Mouse (Mus musculus): ENCODE results near the gene Omd. TPM values are rescaled to one million over a fixed set of nuclear protein-coding genes. Genes with fewer than 3 reads are reported as not detected.
"Not testable (repeated sequence)": the region's sequence is repeated elsewhere in the genome, so short reads cannot be mapped to it uniquely, and the experiment has no call there.

The Omd gene
- polyA plus RNA-seq, 1 experiment from 2014 or later: 0.54 TPM

GRCm38 (mm10) chr13:49560886-49561285 lies 21.4 kb upstream of the Omd start:
- no peak for ATAC-seq (ENCODE audit: low FRiP score, low read depth)
- no peaks in the 10 kb centered on the region for H3K27me3 ChIP-seq
- no peak overlapping the region for H3K4me2 ChIP-seq
- H3K27ac ChIP-seq (replicated peaks): no peak overlapping the region
- H3K4me3 ChIP-seq: no peak overlapping the region
- H3K9ac ChIP-seq: no peak overlapping the region
- H3K36me3 ChIP-seq: no peaks in the 10 kb centered on the region
- H3K4me1 ChIP-seq (replicated peaks): no peaks in the 10 kb centered on the region
- WGBS: 69% methylated on average over 2 of the region's 2 CpGs
- no peaks in the 10 kb centered on the region for H3K9me3 ChIP-seq

GRCm38 (mm10) chr13:49564347-49564746 lies 17.9 kb upstream of the Omd start:
- Histone ChIP-seq H3K36me3 (no peaks in the 10 kb centered on the region), H3K9ac (no peak overlapping the region), H3K27ac (replicated peaks) (no peak overlapping the region), H3K4me1 (replicated peaks) (no peaks in the 10 kb centered on the region), H3K4me3 (no peak overlapping the region), H3K4me2 (no peak overlapping the region), H3K9me3 (no peaks in the 10 kb centered on the region), H3K27me3 (no peaks in the 10 kb centered on the region)
- no peak for ATAC-seq (ENCODE audit: low FRiP score, low read depth)
- 88% methylated on average over 1 of the region's 1 CpGs for WGBS

- H3K4me1 ChIP-seq (replicated peaks): no peaks in the 10 kb centered on the region
- no peak overlapping the region for H3K4me2 ChIP-seq
- H3K36me3 ChIP-seq: no peaks in the 10 kb centered on the region
- H3K27ac ChIP-seq (replicated peaks): no peak overlapping the region
- no peak overlapping the region for H3K4me3 ChIP-seq
- no peaks in the 10 kb centered on the region for H3K9me3 ChIP-seq
- 81% methylated on average over 3 of the region's 3 CpGs for WGBS
- no peaks in the 10 kb centered on the region for H3K27me3 ChIP-seq
- ATAC-seq (ENCODE audit: low FRiP score, low read depth): no peak
- H3K9ac ChIP-seq: no peak overlapping the region
These were observed 11.9 kb upstream of the Omd start for GRCm38 (mm10) chr13:49570371-49570770.

GRCm38 (mm10) chr13:49571418-49571817 lies 10.8 kb upstream of the Omd start:
- no peaks in the 10 kb centered on the region for H3K36me3 ChIP-seq
- no peak overlapping the region for H3K9ac ChIP-seq
- 89% methylated on average over 2 of the region's 2 CpGs for WGBS
- H3K27ac ChIP-seq (replicated peaks): no peak overlapping the region
- H3K9me3 ChIP-seq: no peaks in the 10 kb centered on the region
- H3K27me3 ChIP-seq: no peaks in the 10 kb centered on the region
- H3K4me2 ChIP-seq: no peak overlapping the region
- H3K4me3 ChIP-seq: no peak overlapping the region
- ATAC-seq (ENCODE audit: low FRiP score, low read depth): no peak
- H3K4me1 ChIP-seq (replicated peaks): no peaks in the 10 kb centered on the region

GRCm38 (mm10) chr13:49583859-49584258 lies 1.6 kb downstream of the Omd start:
- Histone ChIP-seq H3K4me1 (replicated peaks) (no peaks in the 10 kb centered on the region), H3K4me3 (no peak overlapping the region)
- ATAC-seq (ENCODE audit: low FRiP score, low read depth): no peak

GRCm38 (mm10) chr13:49584307-49585005 lies 2.2 kb downstream of the Omd start:
- Histone ChIP-seq H3K27me3 (no peaks in the 10 kb centered on the region), H3K4me1 (replicated peaks) (no peaks in the 10 kb centered on the region), H3K9ac (no peak overlapping the region), H3K4me2 (no peak overlapping the region), H3K27ac (replicated peaks) (no peak overlapping the region), H3K9me3 (no peaks in the 10 kb centered on the region), H3K4me3 (no peak overlapping the region), H3K36me3 (no peaks in the 10 kb centered on the region)
- 80% methylated on average over 8 of the region's 8 CpGs for WGBS
- no peak for ATAC-seq (ENCODE audit: low FRiP score, low read depth)

More at GRCm38 (mm10) chr13:49583859-49584258, 1.6 kb downstream of the Omd start:
- Histone ChIP-seq H3K4me2 (no peak overlapping the region), H3K9ac (no peak overlapping the region), H3K27ac (replicated peaks) (no peak overlapping the region), H3K27me3 (no peaks in the 10 kb centered on the region), H3K36me3 (no peaks in the 10 kb centered on the region), H3K9me3 (no peaks in the 10 kb centered on the region)

- H3K4me2 ChIP-seq: no peak overlapping the region
- WGBS: 94% methylated on average over 6 of the region's 6 CpGs
These were observed 3.8 kb downstream of the Omd start for GRCm38 (mm10) chr13:49586062-49586461.

GRCm38 (mm10) chr13:49602541-49602940 lies 20.3 kb downstream of the Omd start:
- not testable (repeated sequence) for H3K4me3 ChIP-seq; H3K27ac ChIP-seq (replicated peaks); H3K36me3 ChIP-seq; H3K9ac ChIP-seq; H3K4me2 ChIP-seq; ATAC-seq (ENCODE audit: low FRiP score, low read depth); H3K4me1 ChIP-seq (replicated peaks); H3K9me3 ChIP-seq; H3K27me3 ChIP-seq
- WGBS: 53% methylated on average over 2 of the region's 2 CpGs

More at GRCm38 (mm10) chr13:49586062-49586461, 3.8 kb downstream of the Omd start:
- no peaks in the 10 kb centered on the region for H3K9me3 ChIP-seq
- no peaks in the 10 kb centered on the region for H3K4me1 ChIP-seq (replicated peaks)
- ATAC-seq (ENCODE audit: low FRiP score, low read depth): no peak
- H3K27me3 ChIP-seq: no peaks in the 10 kb centered on the region
- no peaks in the 10 kb centered on the region for H3K36me3 ChIP-seq
- H3K9ac ChIP-seq: no peak overlapping the region
- H3K27ac ChIP-seq (replicated peaks): no peak overlapping the region
- no peak overlapping the region for H3K4me3 ChIP-seq

- no peak for ATAC-seq (ENCODE audit: low FRiP score, low read depth)
- no peak overlapping the region for H3K27ac ChIP-seq (replicated peaks)
- no peaks in the 10 kb centered on the region for H3K27me3 ChIP-seq
- no peaks in the 10 kb centered on the region for H3K9me3 ChIP-seq
- H3K4me2 ChIP-seq: no peak overlapping the region
- no peaks in the 10 kb centered on the region for H3K36me3 ChIP-seq
- H3K4me3 ChIP-seq: no peak overlapping the region
- H3K4me1 ChIP-seq (replicated peaks): no peaks in the 10 kb centered on the region
- H3K9ac ChIP-seq: no peak overlapping the region
These were observed 21.3 kb downstream of the Omd start for GRCm38 (mm10) chr13:49603603-49604002.

GRCm38 (mm10) chr13:49607714-49608113 lies 25.5 kb downstream of the Omd start, which contains the start of gene Ogn:
TSS of gene Ogn (plus strand) at chr13:49608046.
- Histone ChIP-seq H3K4me3 (no peak within 1 kb of the TSS), H3K27ac (replicated peaks) (no peak within 1 kb of the TSS), H3K4me2 (no peak within 1 kb of the TSS), H3K4me1 (replicated peaks) (no peaks in the 10 kb centered on the region), H3K27me3 (no peaks in the 10 kb centered on the region), H3K9me3 (no peaks in the 10 kb centered on the region), H3K9ac (no peak within 1 kb of the TSS), H3K36me3 (no peaks in the 10 kb centered on the region)
- ATAC-seq (ENCODE audit: low FRiP score, low read depth): no peak
- WGBS: 82% methylated on average over 4 of the region's 4 CpGs

- no peak overlapping the region for H3K9ac ChIP-seq
- no peak overlapping the region for H3K4me3 ChIP-seq
These were observed 26.5 kb downstream of the Omd start for GRCm38 (mm10) chr13:49608589-49609322.

GRCm38 (mm10) chr13:49617021-49617420 lies 34.8 kb downstream of the Omd start:
- Histone ChIP-seq H3K36me3 (no peaks in the 10 kb centered on the region), H3K4me3 (no peak overlapping the region), H3K27ac (replicated peaks) (no peak overlapping the region), H3K27me3 (no peaks in the 10 kb centered on the region), H3K9ac (no peak overlapping the region), H3K4me1 (replicated peaks) (no peaks in the 10 kb centered on the region), H3K4me2 (no peak overlapping the region), H3K9me3 (no peaks in the 10 kb centered on the region)
- no peak for ATAC-seq (ENCODE audit: low FRiP score, low read depth)
- 94% methylated on average over 3 of the region's 3 CpGs for WGBS

More at GRCm38 (mm10) chr13:49608589-49609322, 26.5 kb downstream of the Omd start:
- H3K4me2 ChIP-seq: no peak overlapping the region
- no peak overlapping the region for H3K27ac ChIP-seq (replicated peaks)
- no peaks in the 10 kb centered on the region for H3K27me3 ChIP-seq
- no peaks in the 10 kb centered on the region for H3K4me1 ChIP-seq (replicated peaks)
- no peaks in the 10 kb centered on the region for H3K9me3 ChIP-seq
- ATAC-seq (ENCODE audit: low FRiP score, low read depth): no peak
- 82% methylated on average over 4 of the region's 4 CpGs for WGBS
- H3K36me3 ChIP-seq: no peaks in the 10 kb centered on the region
